Mouse (Mus musculus) heart, postnatal 14 days (tissue): ENCODE results near the gene Clec2i. TPM values are rescaled to one million over a fixed set of nuclear protein-coding genes. Genes with fewer than 3 reads are reported as not detected.
"Not testable (repeated sequence)": the region's sequence is repeated elsewhere in the genome, so short reads cannot be mapped to it uniquely, and the experiment has no call there.

ENCODE experiments used
- DNase-seq, 2 experiments: peaks; one replicate each; pipeline ENCODE4 v3.0.0; 2021 to 2022
- intact Hi-C: fragments of 180-260 bp; cut with DNase I; formaldehyde crosslinking; loops from one replicate; pipeline ENCODE4 v1.15.1; 2025
- long read RNA-seq, 2 experiments: library from polyadenylated mRNA; stranded (forward); transcript quantifications; one replicate each; pipeline ENCODE4 v2.0.0; 2021
- total RNA-seq, 2 experiments: library from RNA; stranded (reverse); gene quantifications; 2 replicates each; pipeline ENCODE4 v1.2.3; 2021

Clec2i gene
- under 1 TPM; 0.19 to 0.68 TPM for total RNA-seq
- long read RNA-seq, experiment 1, partial matches to known transcripts, result 0 of 1 reads
- long read RNA-seq, experiment 1, other reads (novel, unspliced or antisense), result 0 of 1 reads
- long read RNA-seq, experiment 2, result 0 reads

DNA sequence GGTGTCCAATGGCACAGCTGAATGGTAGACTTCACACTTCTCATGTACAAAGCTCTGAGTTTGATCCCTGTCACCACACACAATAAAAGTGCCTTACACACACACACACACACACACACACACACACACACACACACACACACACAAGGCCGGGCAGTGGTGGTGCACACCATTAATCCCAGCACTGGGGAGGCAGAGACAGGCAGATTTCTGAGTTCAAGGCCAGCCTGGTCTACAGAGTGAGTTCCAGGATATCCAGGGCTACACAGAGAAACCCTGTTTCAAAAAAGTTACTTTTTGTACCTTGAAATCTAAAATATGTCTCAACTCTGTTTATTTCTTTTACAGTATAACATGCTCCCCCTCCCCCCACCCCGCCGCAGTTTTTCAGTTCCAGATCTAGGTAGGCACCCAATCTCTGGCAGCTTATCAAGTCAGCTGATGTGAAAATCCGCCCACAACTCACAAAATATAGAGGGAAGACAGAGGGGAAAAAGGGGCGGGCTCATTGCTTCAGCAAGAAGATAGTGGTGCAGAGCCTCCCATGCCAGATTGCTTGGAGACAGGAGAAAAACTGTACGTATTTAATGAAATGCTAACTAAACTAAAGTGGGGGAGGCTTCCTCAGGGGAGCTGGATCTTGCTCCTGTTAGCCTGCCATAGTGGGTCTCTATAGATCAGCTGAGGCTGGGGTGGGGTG, at the start of gene Clec2i:
TSS of gene Clec2i (plus strand) at position 498 of the 700 bp plus-strand sequence.
- intact Hi-C loops, result loop anchor here (10.0 kb wide), 1 partner anchor 232 kb away; no protein-coding TSS in a partner anchor
- not testable (repeated sequence) for DNase-seq

DNA sequence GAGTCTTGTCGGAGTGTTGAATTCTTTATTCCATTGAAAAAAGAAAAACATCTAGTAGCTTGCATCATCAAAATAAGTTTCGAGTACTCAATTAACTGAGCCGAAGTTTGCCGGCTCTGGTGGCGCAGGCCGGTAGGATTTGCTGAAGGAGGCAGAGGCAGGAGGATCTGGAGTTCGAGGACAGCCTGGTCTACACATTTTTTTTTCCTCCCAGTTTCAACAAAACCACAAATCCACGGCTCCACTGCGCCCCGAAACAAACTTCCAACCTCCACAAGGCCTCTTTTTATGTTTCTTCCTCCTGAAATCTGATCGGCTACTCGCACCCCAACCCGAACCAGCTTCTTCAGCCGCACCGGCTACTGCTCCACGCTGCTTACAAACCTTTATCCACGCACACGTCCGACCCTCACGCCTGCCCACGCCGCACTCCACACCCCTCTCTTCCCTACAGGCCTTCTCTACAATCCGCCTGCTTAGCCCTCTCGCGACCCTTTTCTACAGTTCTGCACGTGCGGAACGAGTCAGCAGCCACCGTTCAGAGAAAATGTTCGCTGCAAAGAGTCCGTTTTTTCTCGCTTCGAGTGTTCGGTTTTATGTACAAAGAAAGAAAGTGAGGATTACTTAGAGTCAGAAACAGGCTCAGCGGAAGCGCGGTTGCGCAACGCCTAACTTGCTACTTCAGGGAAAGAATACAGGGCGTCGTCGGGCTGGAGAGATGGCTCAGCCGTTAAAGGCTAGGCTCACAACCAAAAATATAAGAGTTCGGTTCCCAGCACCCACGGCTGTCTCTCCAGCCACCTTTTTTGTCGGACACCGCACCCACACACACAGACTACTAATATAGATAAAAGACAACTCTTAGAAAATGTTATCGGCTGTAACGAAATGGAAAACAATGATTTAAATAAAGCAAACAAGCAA, 48.8 kb upstream of the Clec2i start:
- peak; percentile 90 to 92 for DNase-seq
- intact Hi-C loops, result loop anchor here (1.0 to 2.0 kb wide), 2 partner anchors 35 to 74 kb away; no protein-coding TSS in a partner anchor

DNA sequence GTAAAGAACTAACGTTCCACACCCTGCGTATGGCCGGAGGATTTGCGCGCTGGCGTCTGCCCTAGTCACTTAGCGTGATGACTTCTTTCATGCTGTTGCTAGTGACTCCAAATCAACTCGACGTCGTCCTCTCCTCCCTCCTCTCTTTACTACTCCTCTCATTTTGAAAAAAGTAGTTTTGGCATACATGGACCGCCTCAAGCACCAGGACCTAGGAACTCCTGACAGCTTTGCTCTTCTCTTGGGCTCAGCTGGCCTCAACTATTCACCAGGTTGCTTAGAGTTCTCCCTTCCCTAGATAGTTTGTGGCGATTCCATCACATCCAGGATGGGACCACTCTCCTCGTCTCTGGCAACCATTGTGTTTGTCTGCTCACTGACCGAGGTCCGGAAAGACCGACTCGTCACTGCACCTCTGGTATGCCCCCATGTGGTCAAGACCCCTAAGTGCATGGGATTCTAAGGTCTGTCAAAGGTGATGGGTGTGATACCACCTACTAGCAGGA, 48.1 kb upstream of the Clec2i start:
- intact Hi-C loops, result loop anchor here (2.0 kb wide), 1 partner anchor 75 kb away; no protein-coding TSS in a partner anchor
- peak; percentile 83 to 89 for DNase-seq

DNA sequence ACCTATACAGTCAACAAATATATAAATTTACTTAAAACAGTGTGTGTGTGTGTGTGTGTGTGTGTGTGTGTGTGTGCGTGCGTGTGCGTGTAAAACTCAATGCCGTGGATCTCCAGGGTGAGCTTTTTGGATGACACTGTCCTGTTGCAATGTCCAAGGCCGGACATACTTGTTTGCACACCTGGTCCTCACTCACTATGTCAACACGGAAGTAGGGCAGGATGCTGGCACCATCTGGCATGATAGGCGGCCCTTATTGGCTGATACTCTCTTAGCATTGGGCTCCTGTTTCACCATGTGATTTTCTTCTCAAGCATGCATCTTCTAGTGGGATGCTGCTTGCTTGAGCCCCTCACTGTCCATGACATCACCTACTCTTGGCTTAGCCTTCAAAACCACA, 47.5 kb upstream of the Clec2i start:
- DNase-seq, result no peak
- intact Hi-C loops, result loop anchor here (2.0 to 10.0 kb wide), 3 partner anchors 75 to 695 kb away; partner anchors contain the start of gene Gabarapl1

DNA sequence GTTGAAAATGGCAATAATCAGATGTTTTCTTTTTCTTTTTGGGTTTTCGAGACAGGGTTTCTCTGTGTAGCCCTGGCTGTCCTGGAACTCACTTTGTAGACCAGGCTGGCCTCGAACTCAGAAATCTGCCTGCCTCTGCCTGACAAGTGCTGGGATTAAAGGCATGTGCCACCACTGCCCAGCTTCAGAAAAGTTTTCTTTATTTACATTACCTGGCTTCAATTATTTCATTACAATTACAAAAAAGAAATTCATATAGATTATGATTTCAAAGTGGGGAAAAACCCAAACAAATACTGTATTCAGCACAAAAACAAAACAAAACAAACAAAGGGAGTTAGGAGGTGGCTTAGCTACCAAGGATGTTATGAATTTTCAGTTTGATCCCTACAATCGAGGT, 46.7 kb upstream of the Clec2i start:
- intact Hi-C loops, result loop anchor here (2.0 to 10.0 kb wide), 2 partner anchors 104 to 694 kb away; partner anchors contain the start of gene Gabarapl1
- not testable (repeated sequence) for DNase-seq

DNA sequence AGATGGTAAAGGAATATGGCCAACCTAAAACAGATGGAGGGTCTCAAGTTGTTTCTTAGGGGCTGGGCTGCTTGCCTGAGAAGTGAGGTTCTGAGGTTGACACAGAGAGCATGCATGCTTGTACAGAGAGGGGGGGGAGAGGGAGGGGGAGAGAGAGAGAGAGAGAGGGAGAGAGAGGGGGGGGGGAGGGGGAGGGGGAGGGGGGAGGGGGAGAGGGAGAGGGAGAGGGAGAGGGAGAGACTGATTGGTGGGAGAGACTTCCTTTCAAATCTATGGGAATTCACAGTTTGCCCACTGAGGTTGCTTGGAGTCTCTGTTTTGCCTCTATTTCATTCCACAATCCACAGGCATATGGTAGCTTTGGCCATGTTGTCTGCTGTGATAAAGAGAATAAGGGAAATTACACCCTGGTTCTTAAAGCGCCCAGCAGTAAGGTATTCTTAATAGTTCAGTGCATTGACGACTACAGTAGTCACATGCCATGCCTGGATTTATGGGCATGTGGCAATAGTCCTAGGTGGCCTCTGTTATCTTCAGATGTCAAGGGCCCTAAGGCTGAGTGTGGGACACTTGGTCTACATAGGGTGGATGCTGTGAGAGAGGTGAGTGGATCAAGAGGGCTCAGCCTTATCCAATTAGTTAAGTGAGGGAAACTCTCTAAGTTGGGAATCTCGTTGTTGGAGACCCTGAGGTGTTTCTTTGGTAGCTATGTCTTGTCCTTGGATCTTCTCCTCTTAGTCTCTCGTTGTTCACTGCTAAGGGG, 45.9 kb upstream of the Clec2i start:
- no peak for DNase-seq
- intact Hi-C loops, result loop anchor here (2.0 to 10.0 kb wide), 2 partner anchors 103 to 693 kb away; partner anchors contain the start of gene Gabarapl1

DNA sequence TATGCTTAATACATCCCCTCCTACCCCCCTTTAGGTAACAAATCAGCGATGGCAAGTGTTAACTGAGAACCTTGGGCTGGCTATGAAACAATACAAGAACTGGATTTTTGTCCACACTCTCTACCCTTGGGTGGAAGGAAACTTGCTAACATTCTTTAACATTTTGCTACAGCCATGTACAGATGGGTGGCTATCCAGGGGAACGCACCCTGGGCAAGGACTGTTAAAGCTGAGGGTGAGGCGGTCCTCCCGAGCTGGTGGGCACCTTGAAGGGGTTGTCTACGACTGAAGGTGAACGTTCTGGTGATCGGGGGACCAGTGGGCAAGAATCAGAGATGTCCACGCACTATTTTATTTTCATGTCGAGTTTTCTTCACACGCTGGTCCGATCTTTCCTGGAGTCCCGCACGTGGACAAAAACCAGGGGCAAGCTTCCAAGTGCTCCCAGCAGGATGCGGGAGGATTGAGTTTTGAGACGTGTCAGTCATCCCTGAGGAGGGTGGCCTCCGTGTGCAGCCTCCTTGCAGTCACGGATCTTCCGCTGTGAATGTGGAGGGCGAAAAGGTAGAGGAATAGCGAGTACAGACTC, 44.9 kb upstream of the Clec2i start:
- intact Hi-C loops, result loop anchor here (10.0 kb wide), 1 partner anchor 692 kb away; the partner anchor contains the start of gene Gabarapl1
- no peak for DNase-seq

DNA sequence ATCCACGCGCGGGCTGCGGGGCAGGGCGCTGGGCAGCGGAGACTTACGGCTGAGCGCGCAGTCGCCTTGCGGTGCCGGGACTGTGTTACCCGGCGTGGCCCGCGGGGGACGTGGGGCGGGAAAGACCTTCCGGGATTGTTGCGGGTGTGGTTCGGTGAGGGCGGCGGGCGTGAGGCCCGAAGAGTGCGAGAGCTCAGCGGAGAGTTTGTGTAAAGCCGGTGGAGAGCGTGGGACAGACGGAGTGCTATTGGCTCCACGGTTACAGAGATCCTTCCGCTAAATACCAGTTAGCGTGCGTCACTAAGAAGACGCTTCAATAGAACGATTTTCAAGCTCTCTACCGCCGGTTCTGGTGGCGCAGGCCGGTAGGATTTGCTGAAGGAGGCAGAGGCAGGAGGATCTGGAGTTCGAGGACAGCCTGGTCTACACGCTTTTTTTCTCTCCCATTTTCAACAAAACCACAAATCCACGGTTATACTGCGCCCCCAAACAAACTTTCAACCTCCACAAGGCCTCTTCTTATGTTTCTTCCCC, 44.4 kb upstream of the Clec2i start:
- intact Hi-C loops, result loop anchor here (10.0 kb wide), 1 partner anchor 692 kb away; the partner anchor contains the start of gene Gabarapl1
- DNase-seq, result peak; percentile 88 to 91

DNA sequence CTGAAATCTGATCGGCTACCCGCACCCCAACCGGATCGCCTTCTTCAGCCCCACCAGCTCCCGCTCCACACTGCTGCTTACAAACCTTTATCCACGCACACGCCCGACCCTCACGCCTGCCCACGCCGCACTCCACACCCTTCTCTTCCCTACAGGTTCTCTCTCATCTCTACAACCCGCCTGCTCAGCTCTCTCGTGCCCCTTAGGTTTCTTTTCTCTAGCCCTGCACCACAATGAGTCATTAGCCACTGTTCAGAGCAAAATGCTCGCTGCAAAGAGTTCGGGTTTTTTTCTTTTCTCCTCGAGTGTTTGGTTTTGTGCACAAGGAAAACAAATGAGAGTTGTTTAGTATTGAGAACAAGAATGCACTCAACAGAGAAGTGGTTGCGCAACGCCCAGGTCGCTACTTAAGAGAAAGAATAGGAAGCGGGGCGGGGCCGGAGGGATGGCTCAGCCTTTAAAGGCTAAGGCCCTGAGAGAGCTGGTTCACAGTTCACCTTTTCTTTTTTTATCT, 43.9 kb upstream of the Clec2i start:
- intact Hi-C loops, result loop anchor here (10.0 kb wide), 1 partner anchor 691 kb away; the partner anchor contains the start of gene Gabarapl1
- peak; percentile 70 to 75 for DNase-seq

DNA sequence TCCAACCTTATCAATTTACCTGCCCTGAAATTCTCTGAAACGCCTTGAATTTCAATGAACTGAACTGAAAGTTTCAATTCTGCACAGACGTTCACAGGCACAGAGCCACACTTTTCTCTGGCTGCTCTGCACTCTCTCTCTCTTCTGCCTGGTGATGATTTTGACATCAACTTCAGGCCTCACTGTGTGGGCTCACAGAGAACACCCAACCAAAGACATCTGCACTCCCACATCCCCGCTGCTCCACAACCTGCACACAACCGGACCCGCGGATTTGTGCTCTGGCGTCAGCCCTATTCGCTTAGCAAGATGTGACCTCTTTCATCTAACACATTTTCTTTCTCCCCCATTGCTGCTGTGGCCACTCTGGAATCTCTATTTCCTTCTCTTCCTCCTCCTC, 43.3 kb upstream of the Clec2i start:
- intact Hi-C loops, result loop anchor here (10.0 kb wide), 1 partner anchor 691 kb away; the partner anchor contains the start of gene Gabarapl1
- no peak for DNase-seq

DNA sequence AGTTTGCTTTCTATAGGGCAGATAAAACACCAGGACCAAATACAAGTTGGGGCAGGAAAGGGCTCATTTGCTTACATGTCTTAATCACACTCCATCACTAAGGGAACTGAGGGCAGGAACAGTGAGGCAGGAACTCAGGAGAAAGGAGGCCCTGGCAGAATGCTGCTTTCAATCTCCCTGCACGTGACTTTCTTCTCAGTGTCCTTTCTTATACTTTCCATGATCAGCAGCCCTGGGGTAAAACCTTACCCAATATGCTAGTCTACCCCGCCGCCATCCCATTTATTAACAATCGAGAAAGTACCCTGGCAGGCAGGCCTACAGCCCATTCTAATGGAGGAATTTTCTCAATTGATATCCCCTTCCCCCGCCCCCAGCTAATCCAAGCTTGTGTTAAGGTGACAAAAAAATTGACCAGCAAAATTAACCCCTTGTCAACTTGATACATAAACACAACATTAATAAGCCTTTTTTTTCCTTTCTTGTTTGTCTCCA, 42.8 kb upstream of the Clec2i start:
- DNase-seq, result no peak
- intact Hi-C loops, result loop anchor here (5.0 to 10.0 kb wide), 2 partner anchors 338 to 690 kb away; partner anchors contain the start of genes Clec2d and Gabarapl1

DNA sequence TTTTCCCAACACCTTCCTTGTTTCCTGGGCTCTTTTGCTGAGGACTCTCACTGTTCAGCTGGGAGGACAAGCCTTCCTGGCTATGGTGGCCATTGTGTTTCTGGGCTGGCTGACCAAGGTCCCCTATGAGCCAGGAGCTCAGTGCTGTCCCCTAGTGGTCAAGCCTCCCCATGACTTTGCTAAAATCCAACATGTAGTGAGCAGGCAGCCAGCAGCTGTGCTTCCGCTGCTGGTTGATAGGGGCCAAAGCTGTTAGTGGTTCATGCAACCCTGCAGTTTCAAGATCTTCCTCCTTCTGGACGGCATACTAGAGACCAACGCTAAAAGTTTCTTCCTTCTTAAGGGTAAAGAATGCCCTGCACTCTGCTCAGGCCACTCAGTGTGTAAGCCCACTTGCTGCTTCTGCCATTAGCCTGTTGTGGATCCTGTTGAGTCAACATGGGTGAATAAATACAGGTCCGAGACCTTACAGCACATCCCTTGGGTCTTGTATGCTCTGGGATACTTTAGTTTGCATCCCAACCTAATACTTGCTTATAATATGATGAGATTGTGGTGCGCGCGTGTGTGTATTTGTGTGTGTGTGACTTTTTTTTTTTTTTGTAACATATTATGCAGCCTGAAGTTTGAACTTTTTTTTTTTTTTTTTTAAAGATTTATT, 41.9 kb upstream of the Clec2i start:
- peak; percentile 89 to 95 for DNase-seq
- intact Hi-C loops, result loop anchor here (5.0 to 10.0 kb wide), 2 partner anchors 337 to 689 kb away; partner anchors contain the start of genes Clec2d and Gabarapl1

DNA sequence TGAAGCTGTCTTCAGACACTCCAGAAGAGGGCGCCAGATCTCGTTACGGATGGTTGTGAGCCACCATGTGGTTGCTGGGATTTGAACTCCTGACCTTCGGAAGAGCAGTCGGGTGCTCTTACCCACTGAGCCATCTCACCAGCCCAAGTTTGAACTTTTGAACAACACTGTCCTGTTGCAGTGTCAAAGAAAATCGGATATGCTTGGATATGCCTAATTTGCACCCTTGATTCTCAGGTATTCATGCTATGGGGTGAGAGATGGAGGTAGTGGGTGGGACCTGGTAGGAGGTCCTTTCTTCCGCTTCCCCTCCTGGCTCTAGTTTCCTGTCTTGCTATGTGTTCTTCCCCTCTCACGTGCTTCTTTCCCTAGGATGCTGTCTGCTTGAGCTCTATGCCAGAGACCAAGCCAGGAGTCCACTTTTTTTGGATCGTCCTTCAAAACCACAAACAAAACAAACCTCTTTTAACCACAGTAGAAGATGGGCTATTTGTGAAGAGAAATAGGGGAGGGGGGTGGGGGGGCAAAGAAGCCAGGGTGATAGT, 41.3 kb upstream of the Clec2i start:
- intact Hi-C loops, result loop anchor here (5.0 to 10.0 kb wide), 2 partner anchors 336 to 689 kb away; partner anchors contain the start of genes Clec2d and Gabarapl1
- no peak for DNase-seq

DNA sequence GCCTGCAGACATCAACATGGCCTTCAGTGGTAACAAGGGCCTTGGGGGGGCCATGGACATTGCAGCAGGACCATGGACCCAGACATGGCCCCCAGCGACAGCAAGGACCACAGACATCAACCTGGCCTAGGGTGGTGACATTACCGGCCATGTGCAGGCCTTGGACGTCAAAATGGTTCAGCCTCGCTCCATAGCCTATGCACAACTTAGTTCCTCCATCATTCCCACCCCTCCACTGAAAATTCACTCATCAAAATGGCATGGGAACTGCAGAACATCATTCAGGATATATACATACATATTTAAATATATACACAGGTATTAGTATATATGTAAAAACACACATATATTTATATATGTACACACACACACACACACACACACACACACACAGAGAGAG, 40.0 kb upstream of the Clec2i start:
- intact Hi-C loops, result loop anchor here (5.0 to 10.0 kb wide), 2 partner anchors 335 to 687 kb away; partner anchors contain the start of genes Clec2d and Gabarapl1
- DNase-seq, result no peak

DNA sequence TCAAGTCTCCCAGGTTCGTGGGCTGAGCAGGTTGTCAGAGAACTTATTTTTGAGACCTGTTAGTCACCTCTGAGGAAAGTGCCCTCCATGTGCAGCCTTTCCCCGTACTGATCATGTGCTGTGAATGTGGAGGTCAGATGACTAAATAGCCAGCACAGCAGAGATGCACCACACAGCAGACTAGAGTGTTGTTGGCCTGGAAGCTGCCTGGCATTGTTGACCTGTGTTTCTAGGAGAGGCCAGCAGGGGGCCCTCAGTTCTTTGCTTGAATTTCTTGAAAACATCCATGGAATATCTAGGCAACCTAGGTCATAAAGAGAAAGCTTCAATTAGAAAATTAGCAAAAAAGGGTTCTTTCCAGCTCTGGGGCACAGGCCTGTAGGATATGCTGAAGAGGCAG, 37.5 kb upstream of the Clec2i start:
- intact Hi-C loops, result loop anchor here (5.0 to 10.0 kb wide), 5 partner anchors 245 to 685 kb away; partner anchors contain the start of genes Clec2d and Gabarapl1
- DNase-seq, result peak; percentile 51 to 55

DNA sequence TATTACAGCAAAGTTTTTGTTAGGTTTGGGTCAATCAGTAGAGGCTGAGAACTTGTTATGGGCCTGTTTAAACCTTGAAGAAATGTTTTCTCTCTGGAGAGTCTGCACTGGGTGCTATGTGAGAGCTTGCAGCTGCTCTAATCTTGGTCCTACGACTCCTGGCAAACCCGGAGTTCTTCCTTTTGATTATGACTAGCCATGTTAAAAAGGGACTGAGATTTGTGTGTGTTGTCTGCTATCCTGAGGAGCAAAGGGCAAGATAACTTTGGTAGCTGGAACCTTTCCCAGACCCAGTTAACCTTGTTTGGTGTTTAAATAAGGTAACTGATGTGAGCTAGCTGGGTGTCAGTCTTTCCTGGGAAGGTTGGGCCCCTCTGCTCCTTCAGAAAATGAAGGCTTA, 36.7 kb upstream of the Clec2i start:
- DNase-seq, result peak in 1 of 2 experiments; percentile 25
- intact Hi-C loops, result loop anchor here (5.0 to 10.0 kb wide), 3 partner anchors 244 to 517 kb away; no protein-coding TSS in a partner anchor

DNA sequence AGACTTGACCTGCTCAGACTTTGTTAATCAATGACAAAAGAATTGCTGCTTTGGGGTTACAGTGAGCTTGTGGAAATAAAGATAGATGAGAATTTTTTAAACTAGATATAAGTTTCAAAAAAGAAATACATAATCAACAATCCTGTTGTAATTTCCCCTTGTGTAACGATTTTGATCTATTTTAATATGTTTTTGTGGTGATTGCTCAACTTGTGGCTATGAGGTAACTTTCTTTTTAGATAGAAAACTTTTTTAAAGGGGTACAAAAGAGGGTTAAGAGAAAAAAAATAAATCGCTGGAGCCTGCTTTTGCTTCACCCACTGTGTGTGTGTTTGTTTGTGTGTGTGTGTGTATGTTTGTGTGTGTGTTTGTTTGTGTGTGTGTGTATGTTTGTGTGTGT, 36.2 kb upstream of the Clec2i start:
- DNase-seq, result no peak
- intact Hi-C loops, result loop anchor here (5.0 to 10.0 kb wide), 3 partner anchors 244 to 516 kb away; no protein-coding TSS in a partner anchor
